Mouse (Mus musculus) midbrain, embryonic 11.5 days (tissue): ENCODE results near the gene Hadha. TPM values are rescaled to one million over a fixed set of nuclear protein-coding genes. Genes with fewer than 3 reads are reported as not detected.

Source experiments
- ATAC-seq: fragments of 200-750 bp; cut with Nextera tagmentation; 2 replicates; pipeline ENCODE4 v1.8.0; 2017; ENCODE audit warnings: moderate TSS enrichment, moderate library complexity; ENCODE audit not compliant: low FRiP score
- DNase-seq: peaks from one replicate; pipeline ENCODE4 v3.0.0; 2015; ENCODE audit warnings: low spot score; ENCODE audit errors: missing footprints
- H3K27ac ChIP-seq: fragments of 300-500 bp; sonication (generic); 2 replicates; pipeline ENCODE4 v1.5.1; 2014; ENCODE audit warnings: low read depth, low read length
- H3K27me3 ChIP-seq: fragments of 300-500 bp; sonication (generic); 2 replicates; pipeline ENCODE4 v1.6.1; 2014; ENCODE audit warnings: mild to moderate bottlenecking, low read length, moderate library complexity, mixed read lengths; ENCODE audit not compliant: control insufficient read depth, insufficient read depth
- H3K36me3 ChIP-seq: fragments of 300-500 bp; sonication (generic); 2 replicates; pipeline ENCODE4 v1.6.1; 2014; ENCODE audit warnings: mild to moderate bottlenecking, low read length, moderate library complexity, mixed read lengths; ENCODE audit not compliant: control insufficient read depth, insufficient read depth
- H3K4me1 ChIP-seq: fragments of 300-500 bp; sonication (generic); 2 replicates; pipeline ENCODE4 v1.6.1; 2014; ENCODE audit warnings: low read length; ENCODE audit not compliant: control insufficient read depth, insufficient read depth
- H3K4me2 ChIP-seq: fragments of 300-500 bp; sonication (generic); 2 replicates; pipeline ENCODE4 v1.6.1; 2014; ENCODE audit warnings: mild to moderate bottlenecking, moderate library complexity
- H3K4me3 ChIP-seq: fragments of 300-500 bp; sonication (generic); 2 replicates; pipeline ENCODE4 v1.5.1; 2014; ENCODE audit warnings: low read depth, low read length
- H3K9ac ChIP-seq: fragments of 300-500 bp; sonication (generic); 2 replicates; pipeline ENCODE4 v1.6.1; 2014; ENCODE audit warnings: low read length
- H3K9me3 ChIP-seq: fragments of 300-500 bp; sonication (generic); 2 replicates; pipeline ENCODE4 v1.6.1; 2016; ENCODE audit warnings: low read length; ENCODE audit not compliant: control insufficient read depth
- WGBS: fragments of 180-500 bp; shearing (Covaris S2); extraction: QIAGEN DNeasy Blood & Tissue Kit; methylation state at CpG from one replicate; pipeline ENCODE4 v1.1.7; 2014; 5-methylcytosine and 5-hydroxymethylcytosine counted together
- polyA plus RNA-seq: library from polyadenylated mRNA; unstranded; fragments of >200 nt; fragmentation: Nextera tagmentation; extraction: Ambion mirVana; gene quantifications from 2 replicates; pipeline ENCODE4 v1.2.1, GENCODE M21; 2014

Hadha gene
- polyA plus RNA-seq, 1 experiment from 2014 or later, result 87.0 TPM

DNA sequence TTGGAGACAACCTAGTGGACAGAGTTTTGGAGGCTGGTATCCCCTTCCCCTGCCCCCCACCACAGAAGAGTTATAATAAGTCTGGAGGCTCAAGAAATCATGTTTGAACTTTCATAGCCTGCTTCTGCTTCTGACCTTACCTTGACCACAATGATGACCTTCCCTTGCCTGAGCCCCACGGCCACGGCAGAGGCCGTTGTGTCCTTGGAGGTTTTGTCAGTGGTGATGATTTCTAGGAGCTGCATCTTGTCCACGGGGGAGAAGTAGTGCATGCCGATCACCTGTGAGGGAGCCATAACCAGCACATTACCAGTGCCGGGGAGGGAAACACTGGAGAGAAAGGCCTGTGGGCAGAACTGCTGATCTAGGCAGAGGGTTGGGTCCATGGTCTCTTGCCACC lies 32.5 kb downstream of the Hadha start:
- DNase-seq, result peak; percentile 79
- H3K27ac ChIP-seq, result no peak overlapping the region
- no peak for ATAC-seq
- no peak overlapping the region for H3K9ac ChIP-seq
- H3K4me3 ChIP-seq, result no peak overlapping the region
- no peaks in the 10 kb centered on the region for H3K4me1 ChIP-seq
- 96% methylated on average over 6 of the region's 6 CpGs for WGBS
- no peaks in the 10 kb centered on the region for H3K9me3 ChIP-seq
- H3K27me3 ChIP-seq, result no peaks in the 10 kb centered on the region
- peaks cover 6% of the 10 kb centered on the region; the same call in 1 of the 2 replicates for H3K36me3 ChIP-seq
- no peak overlapping the region for H3K4me2 ChIP-seq

DNA sequence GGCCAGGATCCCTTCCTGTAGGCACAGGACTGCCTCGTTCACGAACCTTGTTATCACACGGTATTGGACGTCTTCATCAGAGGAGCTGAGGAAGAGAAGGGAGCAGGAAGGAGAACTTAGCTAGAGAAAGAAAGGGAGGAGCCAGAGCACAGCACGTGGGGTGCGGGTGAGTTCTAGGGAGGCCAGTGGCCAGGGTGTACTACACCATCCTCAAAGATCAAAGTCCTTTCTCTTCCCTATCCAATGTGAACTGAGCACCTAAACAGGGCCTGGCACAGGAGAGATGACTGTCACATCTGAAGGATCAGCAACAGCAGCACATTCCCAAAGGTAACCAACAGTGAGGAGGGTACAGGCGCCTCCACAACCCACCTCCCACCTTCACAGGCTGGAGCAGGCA lies 34.9 kb downstream of the Hadha start:
- Histone ChIP-seq H3K9ac (no peak overlapping the region), H3K36me3 (peaks cover 7% of the 10 kb centered on the region), H3K4me3 (no peak overlapping the region), H3K9me3 (no peaks in the 10 kb centered on the region), H3K27me3 (no peaks in the 10 kb centered on the region; the same call in 1 of the 2 replicates), H3K4me2 (no peak overlapping the region), H3K27ac (no peak overlapping the region), H3K4me1 (no peaks in the 10 kb centered on the region)
- ATAC-seq, result no peak
- 84% methylated on average over 7 of the region's 7 CpGs for WGBS
- peak; percentile 54 for DNase-seq

DNA sequence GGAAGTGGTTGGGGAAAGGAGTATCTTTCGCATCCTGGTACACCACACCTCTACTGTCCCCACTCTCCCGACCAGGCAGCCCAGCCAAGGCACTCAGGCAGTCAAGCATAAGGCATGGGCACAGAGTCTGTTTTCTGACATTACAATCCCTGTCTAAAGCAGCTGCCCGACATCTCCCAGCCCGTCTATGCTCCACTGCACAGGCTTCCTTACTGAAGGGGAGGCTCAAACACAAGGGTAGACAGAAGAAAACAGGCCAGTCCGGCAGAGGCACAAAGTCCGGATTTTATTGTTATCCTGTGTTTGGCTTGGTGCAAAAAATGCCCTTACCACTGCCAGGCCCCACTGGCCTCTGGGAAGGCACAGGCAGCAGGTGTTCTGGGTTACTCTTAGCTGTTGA lies 35.8 kb downstream of the Hadha start:
- Histone ChIP-seq H3K4me3 (no peak overlapping the region), H3K27ac (no peak overlapping the region), H3K9ac (no peak overlapping the region), H3K4me2 (no peak overlapping the region), H3K9me3 (no peaks in the 10 kb centered on the region), H3K4me1 (peaks cover 3% of the 10 kb centered on the region; the same call in 1 of the 2 replicates), H3K36me3 (peaks cover 7% of the 10 kb centered on the region), H3K27me3 (peaks cover 7% of the 10 kb centered on the region; the same call in 1 of the 2 replicates)
- WGBS, result 85% methylated on average over 6 of the region's 6 CpGs
- ATAC-seq, result no peak
- DNase-seq, result peak; percentile 67

DNA sequence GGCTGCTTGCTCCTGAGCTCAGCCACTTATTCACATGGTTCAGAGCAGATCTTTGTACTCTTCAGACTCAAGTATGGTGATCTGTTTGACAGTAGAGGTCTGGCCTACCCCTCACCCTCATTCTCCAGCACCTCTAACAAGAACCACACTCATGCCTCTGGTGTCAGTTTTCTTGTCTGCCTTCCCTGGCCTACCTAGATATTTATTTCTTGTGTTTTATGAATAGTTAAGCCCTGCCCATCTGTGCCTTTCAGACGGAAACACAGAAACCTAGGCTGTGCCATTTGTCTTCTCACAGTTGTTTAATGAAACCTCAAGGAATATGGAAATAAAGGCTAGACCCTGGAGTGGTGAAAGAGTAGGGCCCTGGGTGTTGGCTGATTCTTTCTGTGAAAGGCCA lies 36.9 kb downstream of the Hadha start:
- WGBS, result 83% methylated on average over 1 of the region's 1 CpGs
- peak; percentile 61 for DNase-seq
- no peak for ATAC-seq
- no peak overlapping the region for H3K27ac ChIP-seq
- H3K36me3 ChIP-seq, result peaks cover 7% of the 10 kb centered on the region
- no peak overlapping the region for H3K4me3 ChIP-seq
- H3K4me2 ChIP-seq, result no peak overlapping the region
- no peaks in the 10 kb centered on the region for H3K9me3 ChIP-seq
- H3K4me1 ChIP-seq, result peaks cover 9% of the 10 kb centered on the region
- H3K27me3 ChIP-seq, result peaks cover 16% of the 10 kb centered on the region; the same call in 1 of the 2 replicates
- H3K9ac ChIP-seq, result no peak overlapping the region

DNA sequence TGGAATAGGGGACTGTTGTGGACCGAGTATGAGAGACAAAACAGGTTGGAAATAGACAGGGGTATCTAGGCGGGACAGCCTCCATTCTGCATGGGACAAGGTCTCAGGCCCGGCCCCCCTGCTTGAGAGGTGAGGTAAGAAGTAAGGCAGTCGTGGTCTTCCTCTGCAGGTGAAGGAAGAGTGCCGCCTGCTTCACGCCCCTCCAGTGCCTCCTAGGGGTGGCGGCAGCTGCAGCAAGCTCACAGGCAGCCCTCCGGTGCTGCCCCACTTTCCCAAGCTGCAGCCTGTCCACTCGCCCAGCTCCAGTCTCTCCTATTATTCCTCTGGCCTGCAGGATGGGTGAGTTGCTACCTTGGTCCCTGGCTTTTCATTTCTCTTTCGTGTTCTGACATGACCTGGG lies 39.2 kb downstream of the Hadha start:
- Histone ChIP-seq H3K4me3 (no peak overlapping the region), H3K4me1 (peaks cover 18% of the 10 kb centered on the region), H3K9me3 (no peaks in the 10 kb centered on the region), H3K27ac (no peak overlapping the region), H3K4me2 (no peak overlapping the region), H3K36me3 (peaks cover 6% of the 10 kb centered on the region), H3K9ac (no peak overlapping the region), H3K27me3 (peaks cover 20% of the 10 kb centered on the region; the same call in 1 of the 2 replicates)
- peak; percentile 82 for DNase-seq
- ATAC-seq, result no peak
- 44% methylated on average over 10 of the region's 10 CpGs for WGBS

DNA sequence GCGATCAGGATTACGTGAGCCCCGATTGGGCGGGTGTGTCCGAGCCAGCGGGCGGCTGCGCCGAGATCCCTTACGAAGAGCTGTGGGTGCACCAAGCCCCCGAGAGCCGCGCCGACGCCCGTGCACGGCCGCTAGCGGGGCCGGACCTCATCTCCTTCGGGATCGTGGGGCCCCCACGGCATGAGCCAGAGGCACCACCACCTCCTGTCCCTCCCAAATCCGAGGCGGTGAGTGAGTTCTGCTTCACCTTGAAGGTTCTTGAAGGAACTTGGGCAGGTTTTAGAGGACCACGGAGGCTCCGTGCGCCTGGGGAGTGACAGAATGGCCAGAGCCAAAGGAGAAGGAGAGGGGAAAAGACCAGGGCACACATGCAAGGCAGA lies 40.2 kb downstream of the Hadha start:
- 4% methylated on average over 28 of the region's 28 CpGs for WGBS
- peaks cover 20% of the 10 kb centered on the region; the same call in 1 of the 2 replicates for H3K27me3 ChIP-seq
- H3K4me1 ChIP-seq, result peaks cover 28% of the 10 kb centered on the region

DNA sequence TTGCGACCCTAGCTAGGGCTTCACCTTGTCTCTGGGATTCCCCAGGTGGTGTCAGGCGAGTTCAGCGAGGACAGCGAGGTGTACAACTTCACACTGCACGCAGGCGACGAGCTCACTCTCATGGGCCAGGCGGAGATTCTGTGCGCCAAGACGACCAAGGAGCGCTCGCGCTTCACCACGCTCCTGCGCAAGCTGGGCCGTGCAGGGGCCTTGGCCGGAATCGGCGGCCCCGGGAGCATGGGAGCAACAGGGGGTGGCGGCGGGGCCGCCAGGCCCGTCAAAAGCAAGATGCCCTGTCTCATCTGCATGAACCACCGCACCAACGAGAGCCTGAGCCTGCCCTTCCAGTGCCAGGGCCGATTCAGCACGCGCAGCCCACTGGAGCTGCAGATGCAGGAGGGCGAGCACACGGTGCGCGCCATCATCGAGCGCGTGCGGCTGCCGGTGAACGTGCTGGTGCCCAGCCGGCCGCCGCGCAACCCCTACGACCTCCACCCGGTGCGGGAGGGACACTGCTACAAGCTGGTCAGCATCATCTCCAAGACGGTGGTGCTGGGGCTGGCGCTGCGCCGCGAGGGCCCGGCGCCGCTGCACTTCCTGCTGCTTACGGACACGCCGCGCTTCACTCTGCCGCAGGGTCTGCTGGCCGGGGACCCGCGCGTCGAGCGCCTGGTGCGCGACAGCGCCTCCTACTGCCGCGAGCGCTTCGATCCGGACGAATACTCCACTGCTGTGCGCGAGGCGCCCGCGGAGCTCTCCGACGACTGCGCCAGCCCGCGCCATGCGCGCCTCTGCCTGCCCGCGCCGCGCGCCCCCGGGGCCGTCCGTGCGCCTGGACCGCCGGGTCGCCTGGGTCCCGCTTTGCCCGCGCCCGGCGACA lies 40.8 kb downstream of the Hadha start:
- peaks cover 32% of the 10 kb centered on the region for H3K4me1 ChIP-seq
- H3K27me3 ChIP-seq, result peaks cover 20% of the 10 kb centered on the region; the same call in 1 of the 2 replicates
- H3K27ac ChIP-seq, result no peak overlapping the region
- 1% methylated on average over 91 of the region's 103 CpGs for WGBS
- ATAC-seq (peak; percentile 73), DNase-seq (peak; percentile 98)
- peak overlapping the region; percentile 57 for H3K9ac ChIP-seq
- peaks cover 5% of the 10 kb centered on the region for H3K36me3 ChIP-seq
- H3K4me2 ChIP-seq, result peak overlapping the region; percentile 74
- H3K9me3 ChIP-seq, result no peaks in the 10 kb centered on the region
- H3K4me3 ChIP-seq, result peak overlapping the region; percentile 43

More for the DNA sequence above, 40.2 kb downstream of the Hadha start:
- Histone ChIP-seq H3K9ac (peak overlapping the region; percentile 57), H3K4me3 (peak overlapping the region; percentile 43), H3K27ac (no peak overlapping the region), H3K36me3 (peaks cover 5% of the 10 kb centered on the region), H3K4me2 (peak overlapping the region; percentile 74), H3K9me3 (no peaks in the 10 kb centered on the region)
- ATAC-seq, result no peak; the same call in 1 of the 2 replicates
- peak; percentile 89 for DNase-seq

DNA sequence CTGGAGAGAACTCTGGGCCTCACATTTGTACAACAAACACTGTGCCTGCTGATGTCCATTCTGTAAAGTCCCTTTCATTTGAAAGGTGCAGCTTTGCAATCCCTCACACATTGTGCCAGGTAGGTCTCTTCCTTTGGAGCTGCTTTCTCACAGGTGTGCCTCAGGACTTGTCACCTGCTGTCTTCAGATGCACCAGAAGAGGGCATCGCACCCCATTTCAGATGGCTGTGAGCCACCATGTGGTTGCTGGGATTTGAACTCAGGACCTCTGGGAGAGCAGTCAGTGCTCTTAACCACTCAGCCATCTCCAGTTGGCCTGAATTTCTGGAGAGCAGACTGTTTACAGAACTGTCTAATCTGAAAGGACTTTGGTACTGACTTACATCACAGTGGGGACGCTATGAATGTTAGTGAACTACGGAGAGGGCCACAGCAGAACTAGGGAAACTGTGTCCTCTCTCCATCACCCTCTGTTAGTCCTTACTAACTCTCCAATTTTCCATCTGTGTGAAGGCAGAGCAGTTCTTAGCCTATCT lies 42.4 kb downstream of the Hadha start:
- Histone ChIP-seq H3K9ac (no peak overlapping the region), H3K9me3 (no peaks in the 10 kb centered on the region), H3K36me3 (peaks cover 5% of the 10 kb centered on the region), H3K4me3 (no peak overlapping the region), H3K4me2 (no peak overlapping the region), H3K27me3 (peaks cover 20% of the 10 kb centered on the region; the same call in 1 of the 2 replicates), H3K4me1 (peaks cover 46% of the 10 kb centered on the region), H3K27ac (no peak overlapping the region)
- DNase-seq (peak; percentile 81), ATAC-seq (no peak)
- WGBS, result 80% methylated on average over 3 of the region's 3 CpGs

DNA sequence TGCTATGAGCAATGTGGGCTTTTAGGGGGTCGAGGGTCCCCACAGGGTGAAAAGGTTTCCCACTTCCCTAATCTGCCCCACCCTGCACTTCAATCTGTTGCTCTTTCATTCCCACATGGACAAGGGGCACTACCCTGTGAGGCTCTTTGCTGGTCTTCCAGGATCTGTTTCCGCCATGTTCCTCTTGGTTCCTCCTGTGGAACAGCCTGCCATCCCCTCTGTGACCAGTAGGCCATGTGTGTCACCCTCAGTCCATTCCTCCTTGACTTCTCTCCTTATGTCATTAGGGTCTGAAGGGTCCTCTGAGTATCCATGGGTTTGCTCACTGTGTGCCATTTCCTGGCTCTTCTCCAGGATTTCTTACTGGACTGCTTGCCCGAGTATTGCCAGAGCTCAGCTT lies 43.2 kb downstream of the Hadha start:
- Histone ChIP-seq H3K36me3 (peaks cover 2% of the 10 kb centered on the region; the same call in 1 of the 2 replicates), H3K27ac (no peak overlapping the region), H3K9me3 (no peaks in the 10 kb centered on the region), H3K9ac (no peak overlapping the region), H3K4me2 (no peak overlapping the region), H3K4me1 (peaks cover 55% of the 10 kb centered on the region), H3K4me3 (no peak overlapping the region), H3K27me3 (peaks cover 20% of the 10 kb centered on the region; the same call in 1 of the 2 replicates)
- 69% methylated on average over 3 of the region's 3 CpGs for WGBS
- ATAC-seq, result no peak
- DNase-seq, result peak; percentile 83
